Mouse (Mus musculus) lung, embryonic 16.5 days (tissue): ENCODE data around the gene Gabrd. TPM values are rescaled to one million over a fixed set of nuclear protein-coding genes. Genes with fewer than 3 reads are reported as not detected.

Experiments
- ATAC-seq: fragments of 200-750 bp; cut with Nextera tagmentation; 2 replicates; pipeline ENCODE4 v1.8.0; 2017; ENCODE audit warnings: low read depth, mild to moderate bottlenecking, moderate library complexity
- H3K27ac ChIP-seq: fragments of 300-500 bp; sonication (generic); 2 replicates; pipeline ENCODE4 v1.5.1; 2014; ENCODE audit warnings: mild to moderate bottlenecking, control low read depth, low read length
- H3K27me3 ChIP-seq: fragments of 300-500 bp; sonication (generic); 2 replicates; pipeline ENCODE4 v1.6.1; 2014; ENCODE audit warnings: low read depth, low read length, mixed read lengths; ENCODE audit not compliant: control insufficient read depth, insufficient read depth
- H3K36me3 ChIP-seq: fragments of 300-500 bp; sonication (generic); 2 replicates; pipeline ENCODE4 v1.6.1; 2014; ENCODE audit warnings: low read length; ENCODE audit not compliant: control insufficient read depth, insufficient read depth
- H3K4me1 ChIP-seq: fragments of 300-500 bp; sonication (generic); replicated peaks from 2 replicates; pipeline ENCODE4 v1.6.1; 2014; ENCODE audit warnings: low read length, mixed read lengths; ENCODE audit not compliant: control insufficient read depth, insufficient read depth
- H3K4me2 ChIP-seq: fragments of 300-500 bp; sonication (generic); 2 replicates; pipeline ENCODE4 v1.6.1; 2014; ENCODE audit warnings: low read depth, low read length, control low read depth
- H3K4me3 ChIP-seq: fragments of 300-500 bp; sonication (generic); 2 replicates; pipeline ENCODE4 v1.5.1; 2014; ENCODE audit warnings: mild to moderate bottlenecking, low read length, control low read depth
- H3K9ac ChIP-seq: fragments of 300-500 bp; sonication (generic); 2 replicates; pipeline ENCODE4 v1.6.1; 2014; ENCODE audit warnings: low read length, control low read depth
- H3K9me3 ChIP-seq: fragments of 300-500 bp; sonication (generic); 2 replicates; pipeline ENCODE4 v1.6.1; 2016; ENCODE audit warnings: low read length; ENCODE audit not compliant: control insufficient read depth
- WGBS: fragments of 180-500 bp; shearing (Covaris S2); extraction: QIAGEN DNeasy Blood & Tissue Kit; methylation state at CpG from one replicate; pipeline ENCODE4 v1.1.7; 2014; 5-methylcytosine and 5-hydroxymethylcytosine counted together
- polyA plus RNA-seq: library from polyadenylated mRNA; unstranded; fragments of >200 nt; fragmentation: Nextera tagmentation; extraction: Ambion mirVana; gene quantifications from 2 replicates; pipeline ENCODE4 v1.2.1, GENCODE M21; 2015

Gabrd gene
- polyA plus RNA-seq, 1 experiment from 2014 or later = 0.08 TPM

GRCm38 (mm10) chr4:155420137-155420536, 22.2 kb upstream of the Gabrd start:
- no peak overlapping the region for H3K4me3 ChIP-seq
- no peak overlapping the region for H3K9ac ChIP-seq
- no peak overlapping the region for H3K27ac ChIP-seq
- 86% methylated on average over 3 of the region's 3 CpGs for WGBS
- H3K4me2 ChIP-seq = no peak overlapping the region
- H3K27me3 ChIP-seq = no peaks in the 10 kb centered on the region
- no peaks in the 10 kb centered on the region for H3K9me3 ChIP-seq
- no peak for ATAC-seq
- H3K36me3 ChIP-seq = no peaks in the 10 kb centered on the region
- H3K4me1 ChIP-seq = no peaks in the 10 kb centered on the region

DNA sequence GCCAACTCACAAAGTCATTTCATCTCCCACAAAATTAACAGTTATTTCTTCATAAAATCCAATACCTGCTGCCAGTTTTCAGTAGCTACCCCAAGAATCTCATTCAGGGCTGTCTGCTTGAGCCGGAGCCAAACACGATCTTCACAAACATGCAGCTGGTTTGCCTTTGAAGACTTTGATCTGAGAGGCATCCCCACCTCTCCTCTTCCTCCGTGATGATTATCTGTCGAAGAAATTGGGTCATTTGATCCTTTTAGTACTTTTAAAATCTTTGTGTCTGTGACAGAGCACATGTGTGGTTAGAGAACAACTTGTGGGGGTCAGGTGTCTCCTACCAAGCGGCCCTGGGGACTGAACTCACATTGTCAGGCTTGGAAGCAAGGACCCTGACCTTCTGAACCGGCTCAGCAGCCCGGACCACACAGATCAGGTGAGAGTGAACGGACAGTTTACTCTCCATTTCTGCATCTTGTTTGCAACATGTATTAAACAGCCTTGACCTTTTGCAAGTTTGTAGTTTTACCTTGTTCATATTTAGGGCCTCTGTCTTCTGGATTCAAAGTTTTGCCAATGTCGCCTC, 16.8 kb upstream of the Gabrd start:
- Histone ChIP-seq H3K4me3 (no peak overlapping the region), H3K4me1 (no peaks in the 10 kb centered on the region), H3K36me3 (no peaks in the 10 kb centered on the region), H3K9ac (no peak overlapping the region), H3K27me3 (no peaks in the 10 kb centered on the region), H3K27ac (no peak overlapping the region), H3K4me2 (no peak overlapping the region), H3K9me3 (no peaks in the 10 kb centered on the region)
- ATAC-seq = no peak
- 69% methylated on average over 9 of the region's 9 CpGs for WGBS

GRCm38 (mm10) chr4:155413641-155414335, 15.9 kb upstream of the Gabrd start:
- Histone ChIP-seq H3K27ac (no peak overlapping the region), H3K9ac (no peak overlapping the region), H3K4me2 (no peak overlapping the region), H3K9me3 (no peaks in the 10 kb centered on the region), H3K4me1 (peaks cover 2% of the 10 kb centered on the region; the same call in 1 of the 2 replicates), H3K4me3 (no peak overlapping the region), H3K36me3 (no peaks in the 10 kb centered on the region), H3K27me3 (no peaks in the 10 kb centered on the region)
- ATAC-seq = no peak
- WGBS = 80% methylated on average over 11 of the region's 11 CpGs

DNA sequence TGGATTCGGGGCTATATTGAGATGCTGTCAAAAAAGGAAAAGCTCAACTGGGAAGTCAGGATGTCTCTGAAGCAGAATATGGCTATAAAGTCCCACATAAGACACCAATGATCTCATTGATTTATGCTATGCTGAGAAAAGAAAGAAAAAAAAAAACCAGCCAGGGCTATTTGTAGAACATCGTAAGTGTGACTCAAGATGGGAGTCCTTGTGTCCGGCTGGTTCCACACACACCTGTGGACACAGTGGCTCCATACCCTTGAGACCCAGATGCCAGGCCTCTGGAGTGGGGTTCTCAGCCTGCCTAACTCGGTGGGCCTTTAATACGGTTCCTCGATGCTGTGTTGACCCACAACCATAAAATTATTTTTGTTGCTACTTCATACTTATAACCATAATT, 14.2 kb upstream of the Gabrd start:
- H3K27ac ChIP-seq = no peak overlapping the region
- 0 out of 2 replicates have a peak, but pooled peaks cover 2% of the 10 kb centered on the region for H3K27me3 ChIP-seq
- ATAC-seq = no peak
- no peak overlapping the region for H3K9ac ChIP-seq
- H3K36me3 ChIP-seq = no peaks in the 10 kb centered on the region
- no peaks in the 10 kb centered on the region for H3K9me3 ChIP-seq
- no peak overlapping the region for H3K4me2 ChIP-seq
- WGBS = 82% methylated on average over 6 of the region's 6 CpGs
- H3K4me1 ChIP-seq = peaks cover 2% of the 10 kb centered on the region; the same call in 1 of the 2 replicates
- no peak overlapping the region for H3K4me3 ChIP-seq

DNA sequence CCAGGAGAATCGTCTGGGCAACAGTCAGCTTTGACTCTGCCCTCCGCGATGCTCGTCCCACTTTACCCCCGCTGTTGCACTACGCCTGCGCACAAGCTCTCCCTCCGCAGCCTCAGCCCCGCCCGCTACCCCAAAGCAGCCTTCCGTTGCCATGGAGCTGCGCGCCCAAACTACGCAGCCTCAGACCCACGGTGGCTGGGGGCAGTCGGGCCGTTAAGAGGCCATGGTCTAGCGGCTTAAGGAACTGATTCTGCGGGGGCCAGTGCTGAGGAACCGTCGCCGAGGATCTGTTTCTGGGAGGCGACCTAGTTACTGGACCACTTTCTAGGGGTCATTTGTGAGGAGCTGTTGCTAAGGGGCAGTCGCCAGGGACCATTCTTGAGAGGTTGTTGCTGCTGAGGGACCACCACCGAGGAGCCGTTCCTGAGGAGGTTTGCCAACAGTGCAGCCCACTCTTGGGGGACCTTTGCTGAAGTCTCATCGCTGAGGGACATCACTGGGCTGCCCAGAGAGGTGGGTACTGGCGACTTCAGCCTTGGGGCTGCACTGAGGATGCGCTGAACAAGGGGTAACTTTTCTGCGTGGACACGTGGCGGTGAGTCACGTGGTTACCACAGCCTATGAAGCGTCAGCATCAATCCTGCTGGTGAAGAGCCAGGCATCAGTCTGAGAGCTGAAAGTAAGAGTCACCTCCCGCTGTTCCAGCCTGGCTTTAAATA, 11.3 kb upstream of the Gabrd start, which contains the start of gene Cfap74:
Gene Cfap74, plus strand, starts transcription at position 133 of the 719 bp plus-strand sequence.
- WGBS = under 1% methylated on average over 35 of the region's 35 CpGs
- Histone ChIP-seq H3K4me3 (peak within 1 kb of the TSS; percentile 43), H3K9ac (peak within 1 kb of the TSS; percentile 32), H3K4me2 (peak within 1 kb of the TSS; percentile 61), H3K27ac (no peak within 1 kb of the TSS), H3K4me1 (peaks cover 2% of the 10 kb centered on the region; the same call in 1 of the 2 replicates), H3K9me3 (peaks cover 3% of the 10 kb centered on the region; the same call in 1 of the 2 replicates), H3K27me3 (0 out of 2 replicates have a peak, but pooled peaks cover 2% of the 10 kb centered on the region), H3K36me3 (no peaks in the 10 kb centered on the region)
- ATAC-seq = peak; percentile 90

- ATAC-seq = 0 out of 2 replicates have a peak, but pooled peaks have one; percentile 20
- Histone ChIP-seq H3K27ac (no peak overlapping the region), H3K27me3 (0 out of 2 replicates have a peak, but pooled peaks cover 2% of the 10 kb centered on the region), H3K9me3 (peaks cover 3% of the 10 kb centered on the region; the same call in 1 of the 2 replicates), H3K4me1 (peaks cover 2% of the 10 kb centered on the region; the same call in 1 of the 2 replicates), H3K36me3 (no peaks in the 10 kb centered on the region), H3K4me3 (peak overlapping the region; percentile 43), H3K9ac (no peak overlapping the region), H3K4me2 (peak overlapping the region; percentile 61)
- WGBS = 3% methylated on average over 8 of the region's 8 CpGs
Observed at GRCm38 (mm10) chr4:155408695-155409057, 10.8 kb upstream of the Gabrd start.

DNA sequence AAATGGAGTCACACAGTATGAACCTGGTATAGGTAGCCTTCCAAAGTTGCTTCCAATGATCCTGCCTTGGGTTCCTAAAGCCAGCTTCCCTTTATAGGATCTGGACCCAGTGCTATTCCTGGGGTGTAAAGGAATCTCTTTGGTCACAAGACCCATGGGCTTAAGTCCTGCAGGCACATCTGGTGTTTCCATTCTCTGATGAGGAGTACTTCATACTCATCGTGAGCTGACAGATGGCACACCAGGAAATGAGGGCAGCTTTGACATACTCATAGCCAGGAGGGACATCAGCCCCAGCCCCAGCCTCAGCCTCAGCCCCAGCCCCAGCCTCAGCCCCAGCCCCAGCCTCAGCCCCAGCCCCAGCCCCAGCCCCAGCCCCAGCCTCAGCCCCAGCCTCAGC, 4.6 kb upstream of the Gabrd start:
- no peak for ATAC-seq
- Histone ChIP-seq H3K9me3 (peaks cover 3% of the 10 kb centered on the region; the same call in 1 of the 2 replicates), H3K4me1 (peaks cover 6% of the 10 kb centered on the region), H3K9ac (no peak overlapping the region), H3K27me3 (peaks cover 9% of the 10 kb centered on the region), H3K4me3 (no peak overlapping the region), H3K4me2 (no peak overlapping the region), H3K36me3 (no peaks in the 10 kb centered on the region), H3K27ac (no peak overlapping the region)
- 79% methylated on average over 1 of the region's 1 CpGs for WGBS

GRCm38 (mm10) chr4:155401121-155401520, 3.2 kb upstream of the Gabrd start:
- no peak overlapping the region for H3K9ac ChIP-seq
- no peak overlapping the region for H3K4me3 ChIP-seq
- H3K27ac ChIP-seq = no peak overlapping the region
- no peak for ATAC-seq
- no peaks in the 10 kb centered on the region for H3K36me3 ChIP-seq
- WGBS = 63% methylated on average over 7 of the region's 7 CpGs
- H3K4me2 ChIP-seq = no peak overlapping the region
- peaks cover 3% of the 10 kb centered on the region; the same call in 1 of the 2 replicates for H3K9me3 ChIP-seq
- H3K4me1 ChIP-seq = peaks cover 6% of the 10 kb centered on the region
- H3K27me3 ChIP-seq = peaks cover 9% of the 10 kb centered on the region

GRCm38 (mm10) chr4:155398222-155398540, 269 bp upstream of the Gabrd start:
- Histone ChIP-seq H3K4me1 (peaks cover 6% of the 10 kb centered on the region), H3K36me3 (no peaks in the 10 kb centered on the region), H3K27me3 (peaks cover 9% of the 10 kb centered on the region), H3K4me3 (peak overlapping the region; percentile 39), H3K9me3 (no peaks in the 10 kb centered on the region), H3K4me2 (peak overlapping the region; percentile 64), H3K9ac (no peak overlapping the region), H3K27ac (no peak overlapping the region)
- WGBS = under 1% methylated on average over 9 of the region's 9 CpGs
- no peak for ATAC-seq
